Mouse (Mus musculus) CH12.LX (cell line): ENCODE results near the gene Fyb2. TPM values are rescaled to one million over a fixed set of nuclear protein-coding genes. Genes with fewer than 3 reads are reported as not detected.

Experiments
- DNase-seq: peaks from one replicate; pipeline ENCODE4 v3.0.0-alpha.2; 2013; ENCODE audit errors: extremely low read depth
- H3K27ac ChIP-seq: 2 replicates; pipeline ENCODE4 v1.5.1; 2012; ENCODE audit warnings: low read depth, mild to moderate bottlenecking, control low read depth, moderate library complexity; ENCODE audit not compliant: insufficient read depth
- H3K27me3 ChIP-seq: replicated peaks from 2 replicates; pipeline ENCODE3; 2012; ENCODE audit warnings: inconsistent platforms
- H3K36me3 ChIP-seq, 2 experiments: replicated peaks in 1 of 2; 2 replicates each; pipeline versions ENCODE3 to v1.6.1; 2012; ENCODE audit warnings: inconsistent platforms in 1 of 2, low read length in 1 of 2, mild to moderate bottlenecking in 1 of 2, mixed read lengths in 1 of 2, moderate library complexity in 1 of 2; ENCODE audit not compliant: control insufficient read depth in 1 of 2, insufficient read depth in 1 of 2
- H3K4me1 ChIP-seq, 2 experiments: 2 replicates each; pipeline ENCODE4 v1.6.1; 2012; ENCODE audit warnings: inconsistent platforms in 1 of 2, moderate library complexity in 1 of 2; ENCODE audit not compliant: insufficient read depth in 2 of 2, control insufficient read depth in 1 of 2
- H3K4me2 ChIP-seq: 2 replicates; pipeline ENCODE4 v1.6.1; 2012; ENCODE audit warnings: low read depth, mild to moderate bottlenecking, control low read depth; ENCODE audit not compliant: poor library complexity, insufficient read depth, severe bottlenecking
- H3K4me3 ChIP-seq, 3 experiments: fragments of 150-350 bp in 1 of 3; sonication (generic) in 1 of 3; replicated peaks in 1 of 3; 2 replicates each; pipeline versions ENCODE3 to v1.5.1; 2011 to 2012; ENCODE audit warnings: low read depth in 2 of 3, low read length in 2 of 3, mild to moderate bottlenecking in 2 of 3, moderate library complexity in 2 of 3, control low read depth in 1 of 3, improper control_type of control experiment in 1 of 3, inconsistent platforms in 1 of 3, mixed read lengths in 1 of 3; ENCODE audit not compliant: poor library complexity in 1 of 3
- H3K79me2 ChIP-seq: replicated peaks from 2 replicates; pipeline ENCODE4 v1.6.1; 2012; ENCODE audit warnings: mild to moderate bottlenecking, moderate library complexity; ENCODE audit not compliant: control insufficient read depth, poor library complexity, insufficient read depth, severe bottlenecking; ENCODE audit errors: extremely low read depth
- H3K9ac ChIP-seq: 2 replicates; pipeline ENCODE4 v1.6.1; 2012; ENCODE audit warnings: low read depth, mild to moderate bottlenecking, control low read depth, moderate library complexity; ENCODE audit not compliant: insufficient read depth
- H3K9me3 ChIP-seq: replicated peaks from 2 replicates; pipeline ENCODE3; 2012; ENCODE audit warnings: low read length, inconsistent platforms, mixed read lengths
- BHLHE40 ChIP-seq: IDR thresholded peaks from 2 replicates; pipeline ENCODE4 v1.6.1; 2011; ENCODE audit warnings: mild to moderate bottlenecking, low read depth, low read length, improper control_type of control experiment
- E2F4 ChIP-seq: IDR thresholded peaks from 2 replicates; pipeline ENCODE4 v1.6.1; 2011; ENCODE audit warnings: low read depth, low read length, improper control_type of control experiment; ENCODE audit not compliant: insufficient replicate concordance
- ELF1 ChIP-seq: IDR thresholded peaks from 2 replicates; pipeline ENCODE4 v1.6.1; 2014; ENCODE audit warnings: low read depth, mild to moderate bottlenecking, inconsistent platforms, low read length, improper control_type of control experiment
- EP300 ChIP-seq: IDR thresholded peaks from 2 replicates; pipeline ENCODE4 v1.6.1; 2011; ENCODE audit warnings: low read length, improper control_type of control experiment
- ETS1 ChIP-seq: conservative IDR thresholded peaks from 2 replicates; pipeline ENCODE4 v1.6.1; 2012; ENCODE audit warnings: low read depth, mild to moderate bottlenecking, inconsistent platforms, low read length, improper control_type of control experiment, moderate library complexity
- GABPA ChIP-seq: IDR thresholded peaks from 2 replicates; pipeline ENCODE4 v1.6.1; 2012; ENCODE audit warnings: low read depth, low read length, improper control_type of control experiment, inconsistent platforms; ENCODE audit not compliant: insufficient replicate concordance
- HCFC1 ChIP-seq: IDR thresholded peaks from 2 replicates; pipeline ENCODE4 v1.6.1; 2012; ENCODE audit warnings: low read depth, mild to moderate bottlenecking, inconsistent platforms, low read length, improper control_type of control experiment
- IRF4 ChIP-seq: IDR thresholded peaks from 2 replicates; pipeline ENCODE4 v1.6.1; 2014; ENCODE audit warnings: low read depth, mild to moderate bottlenecking, inconsistent platforms, low read length, improper control_type of control experiment
- JUN ChIP-seq: IDR thresholded peaks from 2 replicates; pipeline ENCODE4 v1.6.1; 2011; ENCODE audit warnings: low read depth, mild to moderate bottlenecking, low read length, improper control_type of control experiment, moderate library complexity; ENCODE audit not compliant: insufficient read depth
- JUND ChIP-seq: conservative IDR thresholded peaks from 2 replicates; pipeline ENCODE4 v1.6.1; 2011; ENCODE audit warnings: low read depth, low read length, improper control_type of control experiment
- MAFK ChIP-seq: IDR thresholded peaks from 2 replicates; pipeline ENCODE4 v1.6.1; 2011; ENCODE audit warnings: low read length, improper control_type of control experiment; ENCODE audit not compliant: insufficient replicate concordance
- MEF2A ChIP-seq: IDR thresholded peaks from 2 replicates; pipeline ENCODE4 v1.6.1; 2014; ENCODE audit warnings: low read depth, mild to moderate bottlenecking, inconsistent platforms, low read length, improper control_type of control experiment, borderline replicate concordance
- MXI1 ChIP-seq: IDR thresholded peaks from 2 replicates; pipeline ENCODE4 v1.6.1; 2011; ENCODE audit warnings: mild to moderate bottlenecking, low read depth, low read length, improper control_type of control experiment
- MYC ChIP-seq: IDR thresholded peaks from 2 replicates; pipeline ENCODE4 v1.6.1; 2011; ENCODE audit warnings: low read depth, mild to moderate bottlenecking, improper control_type of control experiment, low read length
- NELFE ChIP-seq: IDR thresholded peaks from 2 replicates; pipeline ENCODE4 v1.6.1; 2011; ENCODE audit warnings: low read depth, low read length, improper control_type of control experiment
- RAD21 ChIP-seq: IDR thresholded peaks from 2 replicates; pipeline ENCODE4 v1.6.1; 2011; ENCODE audit warnings: low read depth, mild to moderate bottlenecking, low read length, improper control_type of control experiment, moderate library complexity
- RCOR1 ChIP-seq: conservative IDR thresholded peaks from 2 replicates; pipeline ENCODE4 v1.6.1; 2012; ENCODE audit warnings: low read depth, mild to moderate bottlenecking, inconsistent platforms, low read length, improper control_type of control experiment
- SMC3 ChIP-seq: IDR thresholded peaks from 2 replicates; pipeline ENCODE4 v1.6.1; 2011; ENCODE audit warnings: low read depth, low read length, improper control_type of control experiment
- TBP ChIP-seq: conservative IDR thresholded peaks from 2 replicates; pipeline ENCODE4 v1.6.1; 2011; ENCODE audit warnings: low read depth, low read length, improper control_type of control experiment
- USF1 ChIP-seq: IDR thresholded peaks from 2 replicates; pipeline ENCODE4 v1.6.1; 2014; ENCODE audit warnings: low read depth, mild to moderate bottlenecking, inconsistent platforms, low read length, improper control_type of control experiment
- USF2 ChIP-seq: conservative IDR thresholded peaks from 2 replicates; pipeline ENCODE4 v1.6.1; 2011; ENCODE audit warnings: low read depth, low read length, improper control_type of control experiment
- ZKSCAN1 ChIP-seq: IDR thresholded peaks from 2 replicates; pipeline ENCODE4 v1.6.1; 2012; ENCODE audit warnings: low read depth, inconsistent platforms, low read length, improper control_type of control experiment, borderline replicate concordance
- ZMIZ1 ChIP-seq: IDR thresholded peaks from 2 replicates; pipeline ENCODE4 v1.6.1; 2012; ENCODE audit warnings: low read depth, mild to moderate bottlenecking, inconsistent platforms, low read length, improper control_type of control experiment
- dilution Hi-C: fragments of 300-500 bp; cut with MboI; formaldehyde crosslinking; loops from 2 replicates; pipeline ENCODE4 v1.14.3; 2020; ENCODE audit warnings: low sequenced_read_pairs; ENCODE audit not compliant: extremely low pct_unique_long_range_greater_than_20kb, extremely low pct_ligation_motif_present
- in situ Hi-C: fragments of 300-500 bp; cut with MboI; formaldehyde crosslinking; loops from 3 replicates; pipeline ENCODE4 v1.14.3; 2019; ENCODE audit warnings: low sequenced_read_pairs, low pct_ligation_motif_present, low pct_unique_long_range_greater_than_20kb, mixed read lengths
- polyA plus RNA-seq: library from polyadenylated mRNA; unstranded; fragments of >175 nt; gene quantifications from 2 replicates; pipeline ENCODE4 v1.2.1, GENCODE M21; 2012; ENCODE audit warnings: low read depth; ENCODE audit not compliant: insufficient read length
- total RNA-seq, 2 experiments: library from RNA; depleted of rRNA; stranded (reverse); fragments of 300-350 nt in 1 of 2; fragments of >200 nt in 1 of 2; gene quantifications; 2 replicates each; pipeline ENCODE4 v1.2.3; 2012 to 2014

Gene Fyb2
- total and polyA plus RNA-seq, 3 experiments, result 0.28 TPM; not detected in 2

DNA sequence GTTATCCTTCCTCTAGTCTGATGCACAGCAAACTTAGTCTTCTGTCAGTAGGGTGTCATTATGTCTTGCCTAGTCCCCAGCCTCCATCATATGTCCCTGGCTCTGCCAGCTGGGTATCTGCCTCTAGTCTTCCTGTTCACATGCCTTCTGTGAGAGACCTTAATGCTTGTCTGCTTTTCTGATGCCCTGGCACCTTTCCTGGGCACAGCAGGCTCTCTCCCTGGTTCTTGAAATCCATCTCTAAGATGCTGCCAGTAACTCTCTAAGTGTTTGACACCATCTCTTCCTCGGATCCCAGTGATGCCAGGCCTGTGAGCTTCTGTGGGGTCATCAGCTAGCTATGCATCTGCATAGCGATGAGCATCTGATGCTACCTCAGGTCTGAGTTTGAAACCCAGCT lies 10.4 kb upstream of the Fyb2 start:
- dilution Hi-C loops, result no loop called here
- DNase-seq, result no peak
- Histone ChIP-seq H3K27ac (no peak overlapping the region), H3K4me2 (no peak overlapping the region), H3K36me3 (no peaks in the 10 kb centered on the region), H3K4me1 (peaks cover 0 to 4% of the 10 kb centered on the region in 2 experiments; a peak in 1 of 4 replicates), H3K79me2 (no peaks in the 10 kb centered on the region), H3K9me3 (peaks cover 3% of the 10 kb centered on the region), H3K9ac (no peak overlapping the region), H3K4me3 (no peak overlapping the region), H3K27me3 (no peaks in the 10 kb centered on the region)
- in situ Hi-C loops, result no loop called here
- no peak for TF ChIP-seq TBP
- no peak for TF ChIP-seq ZMIZ1
- no peak for TF ChIP-seq HCFC1
- no peak for TF ChIP-seq ZKSCAN1
- TF ChIP-seq USF2, result no peak
- no peak for TF ChIP-seq MXI1
- TF ChIP-seq BHLHE40, result no peak
- TF ChIP-seq ELF1, result no peak
- no peak for TF ChIP-seq EP300
- no peak for TF ChIP-seq IRF4
- no peak for TF ChIP-seq NELFE
- no peak for TF ChIP-seq GABPA
- no peak for TF ChIP-seq E2F4
- no peak for TF ChIP-seq MEF2A

DNA sequence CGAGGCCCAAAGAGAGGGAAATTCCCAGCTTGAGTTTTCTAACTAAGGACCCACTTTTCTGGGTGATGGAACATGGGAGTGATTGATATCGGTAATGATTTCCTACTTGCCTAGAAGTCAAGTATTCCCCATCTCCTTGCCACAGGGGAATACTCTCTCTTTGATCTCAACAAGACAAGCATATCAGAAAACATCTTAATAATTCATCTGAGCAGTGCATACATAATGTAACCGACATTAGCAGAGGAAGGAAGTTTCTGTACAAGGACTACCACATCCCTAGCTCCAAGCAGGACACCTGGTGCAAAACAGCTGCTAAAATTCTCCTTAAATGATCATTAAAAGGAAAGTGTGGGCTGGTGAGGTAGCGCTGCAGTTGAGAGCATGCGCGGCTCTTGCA lies 8.2 kb upstream of the Fyb2 start:
- in situ Hi-C loops, result no loop called here
- no peaks in the 10 kb centered on the region for H3K36me3 ChIP-seq
- peaks cover 3% of the 10 kb centered on the region for H3K9me3 ChIP-seq
- H3K9ac ChIP-seq, result no peak overlapping the region
- DNase-seq, result no peak
- no peaks in the 10 kb centered on the region for H3K27me3 ChIP-seq
- no peak overlapping the region for H3K27ac ChIP-seq
- no peak overlapping the region for H3K4me3 ChIP-seq
- H3K4me1 ChIP-seq, result peaks cover 0 to 4% of the 10 kb centered on the region in 2 experiments; a peak in 1 of 4 replicates
- TF ChIP-seq BHLHE40, result no peak
- TF ChIP-seq RAD21, result no peak
- no peak for TF ChIP-seq MAFK
- no peak for TF ChIP-seq RCOR1
- TF ChIP-seq GABPA, result no peak
- no peak for TF ChIP-seq MYC
- no peak for TF ChIP-seq NELFE
- TF ChIP-seq JUND, result no peak
- no peak for TF ChIP-seq MEF2A
- no peak for TF ChIP-seq IRF4
- TF ChIP-seq HCFC1, result no peak
- TF ChIP-seq SMC3, result no peak
- no peak for TF ChIP-seq USF1
- no peak for TF ChIP-seq MXI1
- TF ChIP-seq JUN, result no peak
- TF ChIP-seq ETS1, result no peak
- TF ChIP-seq ZKSCAN1, result no peak
- no peaks in the 10 kb centered on the region for H3K79me2 ChIP-seq
- H3K4me2 ChIP-seq, result no peak overlapping the region
- dilution Hi-C loops, result no loop called here
